Mouse (Mus musculus) erythroblast, adult 5-6 weeks (primary cell): ENCODE data around the gene 5730455P16Rik. TPM values are rescaled to one million over a fixed set of nuclear protein-coding genes. Genes with fewer than 3 reads are reported as not detected.

Experiments
- total RNA-seq, 2 experiments: library from RNA; stranded (forward) in 1 of 2; stranded (reverse) in 1 of 2; fragments of 150-400 nt in 1 of 2; fragments of 200-764, 138-1000 nt in 1 of 2; gene quantifications; 2 replicates each; pipeline versions ENCODE4 v1.2.3 to v1.2.4; 2015 to 2017; ENCODE audit warnings: low replicate concordance in 2 of 2

The 5730455P16Rik gene
- total RNA-seq, 2 experiments from 2014 or later = 0.96 to 4.0 TPM

Other genes with a start within 250 kb of the 5730455P16Rik start
- gene Tefm, start 235.9 kb downstream of the 5730455P16Rik start, total RNA-seq (2015; ENCODE audit: low replicate concordance) = 4.0 and 6.3 TPM in 2 replicates
- 0.77 and 1.3 TPM in 2 replicates for gene Tefm, start 235.9 kb downstream of the 5730455P16Rik start, total RNA-seq (2017; ENCODE audit: low replicate concordance)
- gene Adap2, start 223.9 kb downstream of the 5730455P16Rik start, total RNA-seq (2015; ENCODE audit: low replicate concordance) = 1.7 and 5.0 TPM in 2 replicates
- gene Adap2, start 223.9 kb downstream of the 5730455P16Rik start, total RNA-seq (2017; ENCODE audit: low replicate concordance) = 1.0 and 2.5 TPM in 2 replicates
- gene Rnf135, start 194.2 kb downstream of the 5730455P16Rik start, total RNA-seq (2015; ENCODE audit: low replicate concordance) = not detected in 2 replicates
- gene Rnf135, start 194.2 kb downstream of the 5730455P16Rik start, total RNA-seq (2017; ENCODE audit: low replicate concordance) = 0.42 and 0.60 TPM in 2 replicates
- 10.2 and 11.9 TPM in 2 replicates for gene Rhot1, start 169.0 kb downstream of the 5730455P16Rik start, total RNA-seq (2015; ENCODE audit: low replicate concordance)
- gene Rhot1, start 169.0 kb downstream of the 5730455P16Rik start, total RNA-seq (2017; ENCODE audit: low replicate concordance) = 9.8 and 10.3 TPM in 2 replicates
- not detected in 2 replicates for gene Rhbdl3, start 77.1 kb downstream of the 5730455P16Rik start, total RNA-seq (2015; ENCODE audit: low replicate concordance)
- gene Rhbdl3, start 77.1 kb downstream of the 5730455P16Rik start, total RNA-seq (2017; ENCODE audit: low replicate concordance) = not detected in 2 replicates
- gene Zfp207, start 5.2 kb upstream of the 5730455P16Rik start, total RNA-seq (2015; ENCODE audit: low replicate concordance) = 409 and 448 TPM in 2 replicates
- 409 and 414 TPM in 2 replicates for gene Zfp207, start 5.2 kb upstream of the 5730455P16Rik start, total RNA-seq (2017; ENCODE audit: low replicate concordance)
- gene Psmd11, start 50.6 kb upstream of the 5730455P16Rik start, total RNA-seq (2015; ENCODE audit: low replicate concordance) = 36.6 and 43.8 TPM in 2 replicates
- 41.2 and 53.1 TPM in 2 replicates for gene Psmd11, start 50.6 kb upstream of the 5730455P16Rik start, total RNA-seq (2017; ENCODE audit: low replicate concordance)
- 0.19 and 1.3 TPM in 2 replicates for gene Cdk5r1, start 99.0 kb upstream of the 5730455P16Rik start, total RNA-seq (2015; ENCODE audit: low replicate concordance)
- 1.3 and 1.7 TPM in 2 replicates for gene Cdk5r1, start 99.0 kb upstream of the 5730455P16Rik start, total RNA-seq (2017; ENCODE audit: low replicate concordance)